ENCODE assay signal across 12 mouse cellular contexts in the genomic region with DNA sequence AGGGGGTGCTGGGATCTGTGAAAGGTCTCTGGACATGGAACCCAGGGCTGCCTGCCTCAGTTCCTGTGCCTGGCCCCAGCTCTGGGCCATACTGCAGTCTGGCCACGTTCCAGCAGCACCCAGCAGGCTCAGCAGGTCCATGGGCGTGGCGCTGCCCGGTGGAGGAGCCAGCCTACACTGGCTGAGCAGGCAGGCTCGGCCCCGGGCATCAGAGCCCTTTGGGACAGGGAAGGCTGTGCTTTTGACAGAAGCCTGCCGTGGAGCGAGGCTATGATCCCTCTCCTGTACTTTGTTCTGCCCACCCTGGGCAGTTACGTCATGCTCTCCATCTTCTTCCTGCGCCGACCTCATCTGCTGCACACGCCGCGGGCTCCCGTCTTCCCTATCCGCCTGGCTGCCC. TPM values are rescaled to one million over a fixed set of nuclear protein-coding genes. Genes with fewer than 3 reads are reported as not detected.
A peak's percentile ranks its signal among the peaks of the same experiment; 100 is the strongest.
DNase-seq lines count a peak whose midpoint lies in the region; ATAC-seq lines count a peak whose summit lies in the region.
"Had no signal": no experiment of that assay in that cellular context is flagged by ENCODE, and none has a peak within 500 bp of the region (broad histone marks: within the 10 kb centered on the region; RNA-seq: fewer than 3 reads in every experiment).

Gdpd3 (plus strand) TSS at position 134 of the 400 bp plus-strand sequence.

- WGBS in liver, embryonic 13.5 days (ENCODE audit: insufficient replicate concordance), result 81% methylated on average over 16 of the region's 16 CpGs
- WGBS in hindbrain, embryonic 14.5 days, result 87% methylated on average over 16 of the region's 16 CpGs
- WGBS in forebrain, embryonic 14.5 days, result 89% methylated on average over 16 of the region's 16 CpGs

- no peak for ATAC-seq in liver, embryonic 13.5 days (ENCODE audit: low read depth)
- no peak for ATAC-seq in hematopoietic stem cell, adult 5-6 weeks (replicated peaks in 1 of 2; ENCODE audit: insufficient read depth in 1 of 2, low FRiP score in 2 of 2, low TSS enrichment in 1 of 2, low read depth in 1 of 2, poor library complexity in 2 of 2, severe bottlenecking in 2 of 2)
- ATAC-seq in hindbrain, embryonic 14.5 days (ENCODE audit: low FRiP score), result no peak
- no peak for ATAC-seq in forebrain, embryonic 14.5 days
- ATAC-seq: forebrain, postnatal 0 days had no signal

- H3K9me3 ChIP-seq in liver, embryonic 13.5 days (replicated peaks), result no peaks in the 10 kb centered on the region
- no peaks in the 10 kb centered on the region for H3K9me3 ChIP-seq in megakaryocyte, embryonic 14.5 days
- no peaks in the 10 kb centered on the region for H3K9me3 ChIP-seq in hindbrain, embryonic 14.5 days (ENCODE audit: control insufficient read depth, low read length)
- no peaks in the 10 kb centered on the region for H3K9me3 ChIP-seq in forebrain, embryonic 14.5 days (replicated peaks; ENCODE audit: control insufficient read depth, low read length)
- H3K9me3 ChIP-seq: heart, embryonic 15.5 days; liver, embryonic 15.5 days had no signal

- no peak within 1 kb of the TSS for H3K27ac ChIP-seq in liver, embryonic 13.5 days
- no peak within 1 kb of the TSS for H3K27ac ChIP-seq in hindbrain, embryonic 14.5 days
- H3K27ac ChIP-seq in forebrain, embryonic 14.5 days (ENCODE audit: low read depth, low read length), result no peak within 1 kb of the TSS
- H3K27ac ChIP-seq: heart, embryonic 15.5 days; liver, embryonic 15.5 days had no signal

- H3K9ac ChIP-seq in liver, embryonic 13.5 days, result peak within 1 kb of the TSS; percentile 15; the same call in 1 of the 2 replicates
- no peak within 1 kb of the TSS for H3K9ac ChIP-seq in hindbrain, embryonic 14.5 days
- no peak within 1 kb of the TSS for H3K9ac ChIP-seq in forebrain, embryonic 14.5 days (ENCODE audit: low read length)
- H3K9ac ChIP-seq: forebrain, postnatal 0 days; heart, embryonic 15.5 days; liver, embryonic 15.5 days had no signal

- H3K27me3 ChIP-seq in liver, embryonic 13.5 days, result no peaks in the 10 kb centered on the region
- H3K27me3 ChIP-seq in megakaryocyte, embryonic 14.5 days (replicated peaks), result no peaks in the 10 kb centered on the region
- no peaks in the 10 kb centered on the region for H3K27me3 ChIP-seq in hindbrain, embryonic 14.5 days (ENCODE audit: control insufficient read depth, insufficient read depth, low read length)
- H3K27me3 ChIP-seq in forebrain, embryonic 14.5 days (replicated peaks; ENCODE audit: control insufficient read depth, insufficient read depth, low read length), result no peaks in the 10 kb centered on the region
- H3K27me3 ChIP-seq: heart, embryonic 15.5 days; liver, embryonic 15.5 days had no signal

- H3K4me3 ChIP-seq in liver, embryonic 13.5 days (replicated peaks), result no peak within 1 kb of the TSS
- peak within 1 kb of the TSS; percentile 67 for H3K4me3 ChIP-seq in megakaryocyte, embryonic 14.5 days (replicated peaks)
- H3K4me3 ChIP-seq in hindbrain, embryonic 14.5 days (replicated peaks; ENCODE audit: low read length), result no peak within 1 kb of the TSS
- no peak within 1 kb of the TSS for H3K4me3 ChIP-seq in forebrain, embryonic 14.5 days (ENCODE audit: low read depth, low read length)
- H3K4me3 ChIP-seq: heart, embryonic 15.5 days; liver, embryonic 15.5 days had no signal

- H3K36me3 ChIP-seq in liver, embryonic 13.5 days, result peaks cover 52% of the 10 kb centered on the region
- peaks cover 100% of the 10 kb centered on the region for H3K36me3 ChIP-seq in megakaryocyte, embryonic 14.5 days (replicated peaks; ENCODE audit: low read length)
- peaks cover 84% of the 10 kb centered on the region for H3K36me3 ChIP-seq in hindbrain, embryonic 14.5 days (replicated peaks; ENCODE audit: control insufficient read depth, insufficient read depth)
- H3K36me3 ChIP-seq in forebrain, embryonic 14.5 days (ENCODE audit: control insufficient read depth, insufficient read depth, low read length), result peaks cover 91% of the 10 kb centered on the region

- H3K4me1 ChIP-seq in liver, embryonic 13.5 days (replicated peaks), result peaks cover 45% of the 10 kb centered on the region
- H3K4me1 ChIP-seq in megakaryocyte, embryonic 14.5 days, result peaks cover 75% of the 10 kb centered on the region
- H3K4me1 ChIP-seq in hindbrain, embryonic 14.5 days (replicated peaks; ENCODE audit: control insufficient read depth, insufficient read depth, low read length), result peaks cover 18% of the 10 kb centered on the region
- peaks cover 6% of the 10 kb centered on the region for H3K4me1 ChIP-seq in forebrain, embryonic 14.5 days (ENCODE audit: control insufficient read depth, insufficient read depth, low read length)

- H3K4me2 ChIP-seq in liver, embryonic 13.5 days, result no peak within 1 kb of the TSS
- no peak within 1 kb of the TSS for H3K4me2 ChIP-seq in hindbrain, embryonic 14.5 days (replicated peaks)
- H3K4me2 ChIP-seq in forebrain, embryonic 14.5 days (ENCODE audit: low read length), result no peak within 1 kb of the TSS
- H3K4me2 ChIP-seq: heart, embryonic 15.5 days; liver, embryonic 15.5 days had no signal

- no peak for DNase-seq in liver, embryonic 13.5 days
- DNase-seq in liver (no peak), MN1 (ENCODE audit: low spot score) (peak; percentile 81)
- no peak for DNase-seq in hindbrain, embryonic 14.5 days (ENCODE audit: low spot score)
- no peak for DNase-seq in testis, postnatal 10 days (ENCODE audit: low spot score)
- DNase-seq in forebrain, embryonic 14.5 days (ENCODE audit: low spot score), result no peak
- DNase-seq: forebrain, postnatal 0 days; thymus, postnatal 36 days had no signal

RNA-seq across cellular contexts. Expression of gene Gdpd3, which starts in this region (rescaled TPM):
- polyA plus RNA-seq in liver, embryonic 13.5 days (2015; fragmentation: Nextera tagmentation; extraction: Ambion mirVana), result 0.37 and 0.64 TPM in 2 replicates
- 3.3 and 16.4 TPM in 2 replicates for total RNA-seq in hematopoietic stem cell, adult 5-6 weeks (2017)
- polyA plus RNA-seq in megakaryocyte, embryonic 14.5 days (2012; ENCODE audit: insufficient read depth, low replicate concordance), result 3.4 TPM in 1 of 2 replicates, not detected in the other
- polyA plus RNA-seq in hindbrain, embryonic 14.5 days (2014; fragmentation: Nextera tagmentation; extraction: Ambion mirVana), result 1.0 and 1.8 TPM in 2 replicates
- 1.2 and 1.3 TPM in 2 replicates for polyA plus RNA-seq in forebrain, embryonic 14.5 days (2014; fragmentation: Nextera tagmentation; extraction: Ambion mirVana)
